Mouse (Mus musculus) myocyte (in vitro differentiated cells): ENCODE results near the gene Fam229b. TPM values are rescaled to one million over a fixed set of nuclear protein-coding genes. Genes with fewer than 3 reads are reported as not detected.

Experiments
- H3K27me3 ChIP-seq: one replicate; pipeline ENCODE4 v1.6.1; 2011; ENCODE audit not compliant: control insufficient read depth, insufficient read depth, insufficient read length
- H3K36me3 ChIP-seq: one replicate; pipeline ENCODE4 v1.6.1; 2011; ENCODE audit not compliant: control insufficient read depth, insufficient read depth
- H3K4me2 ChIP-seq: one replicate; pipeline ENCODE4 v1.6.1; 2011; ENCODE audit warnings: low read depth, control low read depth
- H3K4me3 ChIP-seq: one replicate; pipeline ENCODE4 v1.5.1; 2011; ENCODE audit warnings: mild to moderate bottlenecking, control low read depth, moderate library complexity
- H3K79me2 ChIP-seq: one replicate; pipeline ENCODE4 v1.6.1; 2011; ENCODE audit not compliant: control insufficient read depth, insufficient read depth
- H3ac ChIP-seq: one replicate; pipeline ENCODE4 v1.6.1; 2011; ENCODE audit not compliant: control insufficient read depth, insufficient read length
- CEBPB ChIP-seq: IDR thresholded peaks from 2 replicates; pipeline ENCODE4 v1.6.1; 2011; ENCODE audit warnings: mild to moderate bottlenecking, moderate library complexity; ENCODE audit not compliant: poor library complexity, insufficient read depth, severe bottlenecking
- E2F4 ChIP-seq: IDR thresholded peaks from one replicate; pipeline ENCODE4 v1.6.1; 2011; ENCODE audit warnings: mild to moderate bottlenecking, control low read depth, moderate library complexity; ENCODE audit not compliant: insufficient read depth
- MAX ChIP-seq: IDR thresholded peaks from one replicate; pipeline ENCODE4 v1.6.1; 2011; ENCODE audit warnings: low read depth, mild to moderate bottlenecking, control low read depth
- MYOD1 ChIP-seq, 3 experiments: IDR thresholded peaks; one replicate each; pipeline ENCODE4 v1.6.1; 2011; ENCODE audit warnings: control low read depth in 2 of 3, low read depth in 2 of 3, mild to moderate bottlenecking in 2 of 3, moderate library complexity in 1 of 3; ENCODE audit not compliant: insufficient read length in 2 of 3, control insufficient read depth in 1 of 3
- MYOG ChIP-seq, 3 experiments: IDR thresholded peaks; one replicate each; pipeline ENCODE4 v1.6.1; 2011; ENCODE audit warnings: control low read depth in 2 of 3, low read depth in 2 of 3, mild to moderate bottlenecking in 2 of 3; ENCODE audit not compliant: insufficient read length in 2 of 3, control insufficient read depth in 1 of 3, insufficient read depth in 1 of 3
- POLR2A ChIP-seq: IDR thresholded peaks from one replicate; pipeline ENCODE4 v1.6.1; 2011; ENCODE audit warnings: low read depth, mild to moderate bottlenecking, control low read depth, moderate library complexity; ENCODE audit not compliant: insufficient read length
- POLR2AphosphoS2 ChIP-seq: IDR thresholded peaks from one replicate; pipeline ENCODE4 v1.6.1; 2011; ENCODE audit warnings: low read depth, control low read depth; ENCODE audit not compliant: insufficient read length
- REST ChIP-seq: IDR thresholded peaks from one replicate; pipeline ENCODE4 v1.6.1; 2011; ENCODE audit warnings: mild to moderate bottlenecking, control low read depth, moderate library complexity; ENCODE audit not compliant: insufficient read depth, insufficient read length
- SRF ChIP-seq: IDR thresholded peaks from one replicate; pipeline ENCODE4 v1.6.1; 2011; ENCODE audit warnings: low read depth; ENCODE audit not compliant: control insufficient read depth, insufficient read length
- TCF12 ChIP-seq: IDR thresholded peaks from one replicate; pipeline ENCODE4 v1.6.1; 2011; ENCODE audit warnings: mild to moderate bottlenecking, control low read depth; ENCODE audit not compliant: poor library complexity, insufficient read depth, severe bottlenecking
- TCF3 ChIP-seq: IDR thresholded peaks from one replicate; pipeline ENCODE4 v1.6.1; 2011; ENCODE audit warnings: low read depth, control low read depth; ENCODE audit not compliant: insufficient read length
- USF1 ChIP-seq: IDR thresholded peaks from one replicate; pipeline ENCODE4 v1.6.1; 2011; ENCODE audit warnings: low read depth, mild to moderate bottlenecking, control low read depth, moderate library complexity
- polyA plus RNA-seq: library from polyadenylated mRNA; unstranded; fragments of >200 nt; fragmentation: generic; extraction: Trizol; gene quantifications from one replicate; pipeline ENCODE4 v1.2.1, GENCODE M21; 2012; ENCODE audit warnings: missing spikeins

Fam229b gene
- polyA plus RNA-seq, 1 experiment: 5.3 TPM

DNA sequence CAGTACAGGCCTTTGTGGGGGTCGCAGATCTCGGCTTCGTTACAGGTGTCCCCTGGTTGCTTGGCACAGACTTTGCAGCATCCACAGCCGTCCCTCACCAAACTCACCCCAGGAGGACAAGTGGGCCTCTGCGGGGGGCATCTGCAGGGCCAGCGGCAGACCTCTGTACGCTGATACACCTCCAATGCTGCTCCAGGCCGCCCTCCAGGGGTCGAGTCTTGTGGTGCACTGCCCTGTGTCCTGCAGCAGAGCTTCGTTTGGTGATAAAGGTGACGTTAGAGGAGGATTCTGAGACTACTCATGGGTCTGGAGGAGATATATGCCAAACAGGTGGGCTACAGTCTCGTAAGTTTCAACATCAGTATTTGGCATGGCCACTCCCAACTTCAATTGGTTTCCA lies 24.6 kb upstream of the Fam229b start:
- H3K27me3 ChIP-seq: no peaks in the 10 kb centered on the region

DNA sequence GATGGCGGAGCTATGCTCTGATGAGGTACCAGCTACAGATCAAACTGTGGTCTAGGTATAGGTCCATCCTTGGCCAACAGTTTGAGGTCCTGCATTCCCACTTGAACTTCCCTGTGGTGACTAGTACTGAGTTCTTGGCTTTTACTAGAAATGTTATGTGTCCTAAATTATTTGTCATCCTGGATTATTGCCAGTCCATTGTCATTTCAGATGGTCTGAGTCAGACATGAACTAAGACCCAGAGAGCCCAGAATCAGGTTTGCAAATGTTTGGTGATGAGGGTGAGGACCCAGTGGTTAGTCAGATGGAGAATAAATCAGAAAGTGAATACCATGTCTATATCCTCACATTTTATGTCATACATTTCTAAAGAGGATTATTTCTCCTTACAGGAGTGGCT lies 23.6 kb upstream of the Fam229b start:
- Histone ChIP-seq H3K79me2 (no peaks in the 10 kb centered on the region), H3K4me3 (no peak overlapping the region), H3K4me2 (no peak overlapping the region), H3K36me3 (no peaks in the 10 kb centered on the region), H3ac (no peak overlapping the region), H3K27me3 (no peaks in the 10 kb centered on the region)
- TF ChIP-seq REST (no peak), TCF12 (no peak), USF1 (no peak), POLR2A (no peak), MYOG (IDR thresholded peaks at IDR 0.05; ENCODE audit: control insufficient read depth in 1 of 3, insufficient read depth in 1 of 3, insufficient read length in 2 of 3, low read depth in 2 of 3) (no peak), MYOD1 (IDR thresholded peaks at IDR 0.05; ENCODE audit: control insufficient read depth in 1 of 3, insufficient read length in 2 of 3, low read depth in 2 of 3) (no peak), CEBPB (no peak), POLR2AphosphoS2 (no peak), E2F4 (no peak), MAX (no peak), TCF3 (no peak), SRF (no peak)

More for the DNA sequence above, 24.6 kb upstream of the Fam229b start:
- Histone ChIP-seq H3K79me2 (no peaks in the 10 kb centered on the region), H3K36me3 (no peaks in the 10 kb centered on the region), H3K4me3 (no peak overlapping the region), H3K4me2 (no peak overlapping the region), H3ac (no peak overlapping the region)
- TF ChIP-seq E2F4: no peak

- H3K79me2 ChIP-seq: no peaks in the 10 kb centered on the region
- no peaks in the 10 kb centered on the region for H3K27me3 ChIP-seq
- TF ChIP-seq MYOD1 (IDR thresholded peaks at IDR 0.05; ENCODE audit: control insufficient read depth in 1 of 3, insufficient read length in 2 of 3, low read depth in 2 of 3): no peak
- no peak for TF ChIP-seq CEBPB
- TF ChIP-seq E2F4: no peak
- TF ChIP-seq TCF12: no peak
- no peak for TF ChIP-seq TCF3
- no peak for TF ChIP-seq SRF
- TF ChIP-seq USF1: no peak
- no peak for TF ChIP-seq POLR2A
- no peak for TF ChIP-seq MYOG (IDR thresholded peaks at IDR 0.05; ENCODE audit: control insufficient read depth in 1 of 3, insufficient read depth in 1 of 3, insufficient read length in 2 of 3, low read depth in 2 of 3)
- TF ChIP-seq POLR2AphosphoS2: no peak
- TF ChIP-seq REST: no peak
- no peak for TF ChIP-seq MAX
- H3K36me3 ChIP-seq: no peaks in the 10 kb centered on the region
- H3K4me2 ChIP-seq: no peak overlapping the region
- H3ac ChIP-seq: no peak overlapping the region
- H3K4me3 ChIP-seq: no peak overlapping the region
These were observed 23.0 kb upstream of the Fam229b start for GRCm38 (mm10) chr10:39156719-39157118.

DNA sequence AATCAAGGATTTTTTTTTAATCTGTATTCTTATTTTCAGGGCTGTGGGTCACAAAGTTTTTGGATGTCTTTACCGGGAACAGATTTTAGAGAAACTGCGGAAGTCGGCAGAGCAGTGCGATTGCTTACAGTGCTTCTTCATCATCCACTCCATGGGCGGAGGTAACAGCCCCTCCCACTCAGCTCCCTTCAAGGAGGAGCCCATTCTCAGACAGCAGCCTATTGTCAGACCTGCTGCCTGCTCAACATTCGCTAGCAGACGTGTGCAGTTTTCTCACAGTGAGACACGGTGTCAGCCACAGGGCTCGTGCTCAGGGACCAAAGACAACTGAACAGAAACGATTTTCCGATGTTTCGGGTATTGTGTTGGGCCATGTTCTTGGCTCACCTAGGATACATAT lies 8.5 kb upstream of the Fam229b start:
- H3K4me2 ChIP-seq: no peak overlapping the region
- no peak overlapping the region for H3ac ChIP-seq
- peaks cover 34% of the 10 kb centered on the region for H3K36me3 ChIP-seq
- TF ChIP-seq USF1 (no peak), MAX (no peak), POLR2AphosphoS2 (no peak), TCF3 (no peak), CEBPB (no peak), MYOG (IDR thresholded peaks at IDR 0.05; ENCODE audit: control insufficient read depth in 1 of 3, insufficient read depth in 1 of 3, insufficient read length in 2 of 3, low read depth in 2 of 3) (no peak), POLR2A (no peak)
- no peak overlapping the region for H3K4me3 ChIP-seq
- no peaks in the 10 kb centered on the region for H3K79me2 ChIP-seq
- H3K27me3 ChIP-seq: no peaks in the 10 kb centered on the region

DNA sequence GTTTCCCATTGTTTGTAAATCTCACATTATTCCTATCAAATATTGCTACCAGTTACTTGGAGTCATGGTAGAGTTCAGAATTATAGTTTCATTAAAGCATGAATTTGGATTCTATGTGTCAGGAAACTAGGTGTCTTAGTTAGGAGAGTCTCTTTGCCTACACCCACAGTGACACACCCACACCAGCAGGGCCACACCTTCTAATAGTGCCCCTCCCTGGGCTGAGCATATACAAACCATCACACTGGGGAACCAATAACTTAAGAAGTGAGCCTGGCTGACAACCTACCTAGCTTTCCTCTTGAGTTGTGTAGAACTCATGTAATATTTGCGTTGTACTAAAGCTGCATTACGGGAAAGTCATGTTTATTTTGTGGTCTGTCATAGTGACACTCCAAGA lies 7.7 kb upstream of the Fam229b start:
- peaks cover 34% of the 10 kb centered on the region for H3K36me3 ChIP-seq
- H3K27me3 ChIP-seq: no peaks in the 10 kb centered on the region
- H3ac ChIP-seq: no peak overlapping the region
- TF ChIP-seq REST: no peak
- TF ChIP-seq MYOG (IDR thresholded peaks at IDR 0.05; ENCODE audit: control insufficient read depth in 1 of 3, insufficient read depth in 1 of 3, insufficient read length in 2 of 3, low read depth in 2 of 3): no peak
- no peak for TF ChIP-seq POLR2A
- no peak for TF ChIP-seq SRF
- no peak for TF ChIP-seq TCF12
- no peak for TF ChIP-seq CEBPB
- TF ChIP-seq USF1: no peak
- TF ChIP-seq TCF3: no peak
- no peak for TF ChIP-seq MYOD1 (IDR thresholded peaks at IDR 0.05; ENCODE audit: control insufficient read depth in 1 of 3, insufficient read length in 2 of 3, low read depth in 2 of 3)
- no peak for TF ChIP-seq POLR2AphosphoS2
- no peak for TF ChIP-seq E2F4
- no peak for TF ChIP-seq MAX
- no peaks in the 10 kb centered on the region for H3K79me2 ChIP-seq
- H3K4me2 ChIP-seq: no peak overlapping the region
- H3K4me3 ChIP-seq: no peak overlapping the region
